Comparison of ENCODE assay signal across 10 mouse cellular contexts in genomic region chr11:8532112-8532747, GRCm38 (mm10).
DNase-seq lines count a peak whose midpoint lies in the region; ATAC-seq and TF ChIP-seq lines count a peak whose summit lies in the region.
"Had no signal": no experiment of that assay in that cellular context is flagged by ENCODE, and none has a peak within 500 bp of the region (broad histone marks: within the 10 kb centered on the region; RNA-seq: fewer than 3 reads in every experiment).

No protein-coding gene starts in this region.

- DNase-seq in ES-E14 (ENCODE audit: low read depth, low spot score), result no peak
- peak; percentile 76 for DNase-seq in R1 (ENCODE audit: low read depth, low spot score)
- peak; percentile 18 for DNase-seq in forebrain, postnatal 0 days
- DNase-seq in layer of hippocampus, postnatal 10 days (ENCODE audit: low spot score in 2 of 2), result no peak
- DNase-seq in thymus, postnatal 25 days, result no peak
- DNase-seq in gastrocnemius, adult 18-20 months (ENCODE audit: low spot score), result no peak
- DNase-seq: cerebellum, postnatal 25 days; lung, adult 2 months had no signal

- peak; percentile 70 for ATAC-seq in forebrain, postnatal 0 days
- peak; percentile 80 for ATAC-seq in midbrain, embryonic 15.5 days (replicated peaks)
- ATAC-seq: intestine, embryonic 16.5 days had no signal

- WGBS in forebrain, postnatal 0 days, result 85% methylated on average over 10 of the region's 10 CpGs
- WGBS in midbrain, embryonic 15.5 days, result 79% methylated on average over 10 of the region's 10 CpGs

- H3K36me3 ChIP-seq in ES-E14 (ENCODE audit: control insufficient read depth, insufficient read depth, low read length, poor library complexity, severe bottlenecking), result peaks cover 60% of the 10 kb centered on the region
- H3K36me3 ChIP-seq in forebrain, postnatal 0 days (ENCODE audit: insufficient read depth), result no peaks in the 10 kb centered on the region
- H3K36me3 ChIP-seq in midbrain, embryonic 15.5 days (replicated peaks), result no peaks in the 10 kb centered on the region

- H3K4me2 ChIP-seq in forebrain, postnatal 0 days (ENCODE audit: low read depth), result no peak overlapping the region
- H3K4me2 ChIP-seq in midbrain, embryonic 15.5 days, result no peak overlapping the region

- TF ChIP-seq CTCF in forebrain, postnatal 0 days (IDR thresholded peaks at IDR 0.05; ENCODE audit: low read depth), result no peak

- H3K4me3 ChIP-seq in ES-E14 (ENCODE audit: insufficient read depth in 1 of 2, low read depth in 1 of 2, low read length in 2 of 2, poor library complexity in 1 of 2, severe bottlenecking in 1 of 2), result no peak overlapping the region
- no peak overlapping the region for H3K4me3 ChIP-seq in forebrain, postnatal 0 days (ENCODE audit: low read depth, low read length)
- H3K4me3 ChIP-seq in midbrain, embryonic 15.5 days, result no peak overlapping the region

- no peak overlapping the region for H3K27ac ChIP-seq in ES-E14 (ENCODE audit: insufficient read depth, low read depth, low read length, poor library complexity, severe bottlenecking)
- no peak overlapping the region for H3K27ac ChIP-seq in forebrain, postnatal 0 days (ENCODE audit: low read depth, low read length)
- H3K27ac ChIP-seq in midbrain, embryonic 15.5 days, result no peak overlapping the region

- in situ Hi-C loops in ES-E14 (cut with MboI; ENCODE audit: low sequenced_read_pairs in 2 of 2, unreplicated experiment in 2 of 2), result loop anchor here (5.0 to 10.0 kb wide), 2 partner anchors 330 to 333 kb away; no protein-coding TSS in a partner anchor

- H3K27me3 ChIP-seq in forebrain, postnatal 0 days (ENCODE audit: insufficient read depth, low read length), result no peaks in the 10 kb centered on the region
- H3K27me3 ChIP-seq in midbrain, embryonic 15.5 days (replicated peaks), result no peaks in the 10 kb centered on the region

- no peaks in the 10 kb centered on the region for H3K9me3 ChIP-seq in ES-E14 (ENCODE audit: control insufficient read depth, insufficient read depth, low read depth, low read length)
- H3K9me3 ChIP-seq in forebrain, postnatal 0 days (ENCODE audit: low read length), result no peaks in the 10 kb centered on the region
- no peaks in the 10 kb centered on the region for H3K9me3 ChIP-seq in midbrain, embryonic 15.5 days

- H3K9ac ChIP-seq in ES-E14 (ENCODE audit: insufficient read depth, low read depth, low read length, poor library complexity, severe bottlenecking), result no peak overlapping the region
- H3K9ac ChIP-seq in forebrain, postnatal 0 days, result no peak overlapping the region
- H3K9ac ChIP-seq in midbrain, embryonic 15.5 days, result no peak overlapping the region

- no peaks in the 10 kb centered on the region; a peak in 1 of 4 replicates for H3K4me1 ChIP-seq in ES-E14 (ENCODE audit: control insufficient read depth in 2 of 2, insufficient read depth in 2 of 2, low read length in 2 of 2, poor library complexity in 1 of 2)
- no peaks in the 10 kb centered on the region for H3K4me1 ChIP-seq in forebrain, postnatal 0 days (ENCODE audit: insufficient read depth)
- H3K4me1 ChIP-seq in midbrain, embryonic 15.5 days, result peaks cover 8% of the 10 kb centered on the region; the same call in 1 of the 2 replicates

TF ChIP-seq in ES-E14, 5 proteins besides CTCF, POLR2A, EP300 and RAD21:
- TF ChIP-seq HCFC1 (IDR thresholded peaks at IDR 0.05; ENCODE audit: borderline replicate concordance, insufficient read depth, low read length) (no peak), ZNF384 (IDR thresholded peaks at IDR 0.05; ENCODE audit: low read depth, low read length) (no peak), MAFK (IDR thresholded peaks at IDR 0.05; ENCODE audit: insufficient read depth, low read depth, low read length) (0 out of 2 replicates have a peak, but pooled peaks have one; percentile 11)

Comparison
In these comparisons a context has a peak if more than half of its experiments do, and no peak if none do; other contexts are left out.
1. DNase-seq: peak in R1 (single experiment) and forebrain, postnatal 0 days (single experiment); none in ES-E14 (single experiment), layer of hippocampus, postnatal 10 days (0 of 2), thymus, postnatal 25 days (single experiment) and gastrocnemius, adult 18-20 months (single experiment).